Mouse (Mus musculus) MN1 (cell line): ENCODE data around the gene Smco4.
"Not testable (repeated sequence)": the region's sequence is repeated elsewhere in the genome, so short reads cannot be mapped to it uniquely, and the experiment has no call there.

Experiments used
- DNase-seq: peaks from one replicate; pipeline ENCODE4 v3.0.0-alpha.2; 2016; ENCODE audit warnings: low spot score

Gene Smco4

DNA sequence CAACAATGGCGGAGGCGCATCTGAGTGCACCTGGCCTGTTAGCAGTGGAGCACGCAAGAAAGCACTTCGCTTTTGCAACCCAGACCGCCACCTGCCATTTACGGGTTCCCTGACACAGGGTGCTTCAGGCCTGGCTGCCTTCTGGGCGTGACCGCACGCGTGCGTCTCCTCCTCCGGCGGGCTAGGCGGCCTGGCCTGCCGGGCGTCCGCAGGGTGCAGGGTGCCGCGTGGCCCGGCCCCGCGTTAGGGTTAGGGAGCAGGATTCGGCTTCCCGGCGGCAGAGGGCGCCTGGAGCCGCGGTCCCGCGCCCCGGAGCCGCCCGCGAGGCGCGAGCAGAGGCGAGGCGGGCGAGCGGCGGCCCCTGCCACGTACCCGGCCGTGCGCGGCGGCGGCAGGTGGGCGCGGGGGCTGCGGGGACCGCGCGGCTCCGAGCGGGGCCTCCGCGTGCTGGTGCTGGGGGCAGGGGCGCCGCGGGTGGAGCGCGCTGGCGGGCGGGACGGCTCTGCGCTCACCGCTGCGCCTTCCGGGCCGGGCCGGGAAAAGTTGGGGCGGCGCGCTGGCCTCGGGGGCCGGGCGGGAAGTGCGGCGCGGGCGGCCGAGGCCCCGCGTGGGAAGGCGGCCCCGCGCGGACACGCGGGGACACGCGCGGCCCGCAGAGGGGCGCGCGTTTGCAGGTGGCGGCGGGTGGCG, at the start of gene Smco4:
Gene Smco4 (plus strand): TSS at position 198 of the 690 bp plus-strand sequence.
- DNase-seq: no peak

DNA sequence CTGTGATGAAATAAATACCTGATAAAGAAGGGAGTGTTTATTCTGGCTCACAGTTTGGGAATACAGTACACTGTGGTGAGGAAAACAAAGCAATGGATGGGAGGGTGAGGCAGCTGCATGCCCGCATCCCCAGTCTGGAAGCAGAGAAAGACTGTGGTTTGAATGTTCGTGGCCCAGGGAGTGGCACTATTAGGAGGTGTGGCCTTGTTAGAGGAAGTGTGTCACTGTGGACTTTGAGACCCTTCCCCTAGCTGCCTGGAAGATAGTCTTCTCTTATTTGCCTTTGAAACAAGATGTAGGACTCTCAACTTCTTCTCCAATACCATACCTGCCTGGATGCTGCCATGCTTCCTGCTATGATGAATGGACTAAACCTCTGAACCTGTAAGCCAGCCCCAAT, 45.8 kb upstream of the Smco4 start:
- no peak for DNase-seq

GRCm38 (mm10) chr9:15450921-15451320, 42.3 kb upstream of the Smco4 start:
- no peak for DNase-seq

GRCm38 (mm10) chr9:15472256-15472655, 21.0 kb upstream of the Smco4 start:
- DNase-seq: no peak

GRCm38 (mm10) chr9:15473206-15473605, 20.0 kb upstream of the Smco4 start:
- DNase-seq: no peak

DNA sequence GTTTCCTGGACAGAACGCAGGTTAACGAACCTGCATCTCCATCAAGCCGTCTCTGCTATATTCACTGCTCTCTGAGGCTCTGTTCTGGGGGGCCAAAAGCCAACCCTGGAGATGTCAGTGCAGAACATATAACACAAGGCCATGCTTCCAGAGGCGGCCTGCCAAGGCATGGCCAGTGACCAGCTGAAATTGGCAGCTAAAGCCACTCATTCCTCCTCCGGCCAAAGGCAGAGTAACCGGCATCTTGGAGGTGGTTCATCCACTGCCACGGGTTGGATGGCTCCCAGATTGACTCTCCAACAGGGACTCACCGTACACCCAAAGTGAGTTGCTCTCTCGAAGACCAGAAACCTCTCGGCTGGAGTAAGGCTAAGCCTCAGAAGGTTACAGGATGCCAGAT, 15.7 kb upstream of the Smco4 start:
- DNase-seq: no peak

GRCm38 (mm10) chr9:15487682-15488424, 5.4 kb upstream of the Smco4 start:
- DNase-seq: no peak

- no peak for DNase-seq
Observed at GRCm38 (mm10) chr9:15489293-15489692, 3.9 kb upstream of the Smco4 start.

- no peak for DNase-seq
Observed at GRCm38 (mm10) chr9:15490331-15491100, 2.7 kb upstream of the Smco4 start.

DNA sequence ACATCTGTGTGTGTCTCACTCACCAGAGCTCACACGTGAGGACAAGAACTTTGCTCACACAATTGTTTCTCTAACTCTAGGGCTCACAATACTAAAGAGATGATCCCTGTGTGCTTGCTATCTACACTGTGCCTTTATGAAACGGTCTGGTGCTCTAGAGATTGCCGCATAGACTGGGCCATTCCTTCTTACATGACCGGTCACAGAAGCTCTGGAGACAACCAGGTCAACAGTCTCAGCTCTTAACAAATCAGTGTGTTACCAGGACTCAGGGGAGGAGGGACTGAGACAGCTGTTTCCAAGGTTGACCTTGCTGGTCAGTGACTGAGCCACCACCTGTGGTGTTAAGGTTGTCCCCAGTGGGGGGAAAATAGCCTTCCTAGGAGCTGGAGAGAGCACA, 1.5 kb upstream of the Smco4 start:
- no peak for DNase-seq

GRCm38 (mm10) chr9:15492401-15492800, 831 bp upstream of the Smco4 start:
- no peak for DNase-seq

GRCm38 (mm10) chr9:15493925-15494558, 810 bp downstream of the Smco4 start:
- no peak for DNase-seq

DNA sequence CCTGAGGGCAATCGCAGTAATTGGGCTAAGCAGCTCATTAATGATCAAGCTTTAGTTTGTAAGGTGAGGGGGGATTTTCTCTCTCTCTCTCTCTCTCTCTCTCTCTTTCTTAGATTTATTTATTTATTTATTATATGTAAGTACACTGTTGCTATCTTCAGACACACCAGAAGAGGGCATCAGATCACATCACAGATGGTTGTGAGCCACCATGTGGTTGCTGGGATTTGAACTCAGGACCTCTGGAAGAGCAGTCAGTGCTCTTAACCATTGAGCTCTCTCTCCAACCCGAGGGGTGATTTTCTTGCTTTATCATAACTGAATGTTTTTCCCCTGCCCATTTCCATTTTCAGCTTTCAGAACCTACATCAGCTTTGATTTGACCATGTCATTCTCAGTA, 2.0 kb downstream of the Smco4 start:
- not testable (repeated sequence) for DNase-seq

GRCm38 (mm10) chr9:15495921-15496577, 2.8 kb downstream of the Smco4 start:
- DNase-seq: no peak

DNA sequence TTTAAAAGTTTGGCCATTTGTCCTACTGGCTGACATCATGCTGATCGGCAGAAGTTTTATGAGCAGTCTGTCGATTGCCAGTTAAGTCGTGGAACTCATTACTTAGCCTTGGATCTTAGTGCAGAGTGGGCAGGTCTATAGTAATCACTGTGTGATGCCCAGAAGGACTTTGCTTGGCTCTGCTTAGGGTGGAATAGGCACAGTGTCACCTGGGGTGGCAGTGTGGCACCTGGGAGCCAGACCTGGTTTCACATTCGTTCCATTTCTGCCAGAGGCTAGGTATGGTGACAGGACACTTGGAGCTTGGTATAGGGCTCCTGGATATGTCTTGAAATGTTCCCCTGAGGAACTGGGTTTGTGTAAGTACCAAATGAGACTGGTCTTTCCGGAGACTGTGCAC, 6.8 kb downstream of the Smco4 start:
- no peak for DNase-seq

GRCm38 (mm10) chr9:15501319-15502256, 8.4 kb downstream of the Smco4 start:
- no peak for DNase-seq

GRCm38 (mm10) chr9:15502476-15502875, 9.2 kb downstream of the Smco4 start:
- DNase-seq: no peak

GRCm38 (mm10) chr9:15503307-15503706, 10.1 kb downstream of the Smco4 start:
- DNase-seq: no peak

DNA sequence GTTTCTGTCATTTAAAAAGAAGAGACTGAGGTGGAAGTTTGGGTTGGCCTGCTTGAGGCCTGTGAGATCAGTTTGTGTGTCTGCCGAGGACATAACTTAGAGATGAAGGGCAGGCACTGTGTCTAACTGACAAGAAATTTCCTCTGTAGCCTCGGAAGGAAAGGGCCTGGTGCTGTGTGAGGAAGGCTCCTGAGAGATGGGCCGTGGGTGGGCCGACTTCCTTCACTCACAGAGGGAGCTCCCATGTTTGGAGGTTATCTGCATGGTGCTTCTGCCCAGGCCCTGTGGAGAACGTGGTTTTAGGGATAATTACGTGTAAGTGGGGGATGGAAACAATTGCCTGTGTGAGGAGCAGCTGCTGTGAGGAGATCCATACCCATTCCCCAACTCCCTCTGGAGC, 10.6 kb downstream of the Smco4 start:
- no peak for DNase-seq

- no peak for DNase-seq
Observed at GRCm38 (mm10) chr9:15505288-15505687, 12.1 kb downstream of the Smco4 start.

- no peak for DNase-seq
Observed at GRCm38 (mm10) chr9:15506863-15507262, 13.6 kb downstream of the Smco4 start.
